Mouse (Mus musculus) G1E (cell line): ENCODE results near the gene Scamp3.

Source experiments
- CTCF ChIP-seq: IDR thresholded peaks from 2 replicates; pipeline ENCODE4 v1.5.1; 2012; ENCODE audit warnings: low read depth, low read length, inconsistent platforms, mixed read lengths
- GATA1 ChIP-seq: IDR thresholded peaks from 2 replicates; pipeline ENCODE4 v1.6.1; 2012; ENCODE audit warnings: borderline replicate concordance, low read length, inconsistent platforms, mixed read lengths
- GATA2 ChIP-seq: IDR thresholded peaks from 2 replicates; pipeline ENCODE4 v1.6.1; 2012; ENCODE audit warnings: low read depth, low read length, inconsistent platforms, borderline replicate concordance
- POLR2AphosphoS5 ChIP-seq: IDR thresholded peaks from 2 replicates; pipeline ENCODE4 v1.6.1; 2012; ENCODE audit warnings: low read depth, low read length, inconsistent platforms; ENCODE audit not compliant: insufficient replicate concordance
- TAL1 ChIP-seq: conservative IDR thresholded peaks from 2 replicates; pipeline ENCODE4 v1.6.1; 2012; ENCODE audit warnings: low read depth, low read length, inconsistent platforms, mixed read lengths

DNA sequence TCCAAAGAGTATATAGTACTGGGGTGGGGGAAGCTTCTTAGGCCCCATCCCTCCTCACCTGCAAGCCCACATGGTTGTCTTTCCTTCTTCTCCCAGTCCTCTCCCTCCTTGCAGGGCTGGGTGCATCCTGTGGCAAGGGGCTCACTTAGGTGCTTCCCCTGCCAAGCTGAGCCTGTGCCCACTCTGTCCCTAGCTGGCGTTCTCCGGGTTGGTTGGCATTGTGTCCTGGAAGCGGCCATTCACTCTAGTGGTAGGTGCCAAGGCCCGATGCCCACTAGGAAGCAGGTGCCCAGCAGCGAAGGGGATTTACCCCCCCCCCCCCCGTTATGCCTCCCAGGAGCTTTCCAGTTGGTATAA, 6.7 kb downstream of the Scamp3 start:
- TF ChIP-seq CTCF (no peak), GATA1 (no peak), TAL1 (no peak), POLR2AphosphoS5 (no peak), GATA2 (no peak)
